Mouse (Mus musculus): ENCODE data around the gene Fabp7. TPM values are rescaled to one million over a fixed set of nuclear protein-coding genes. Genes with fewer than 3 reads are reported as not detected.

Gene Fabp7
- polyA plus RNA-seq, 1 experiment from 2014 or later = 43.7 TPM

- no peak overlapping the region for H3K4me3 ChIP-seq (replicated peaks)
- H3K27ac ChIP-seq (replicated peaks) = no peak overlapping the region
- no peak overlapping the region for H3K4me2 ChIP-seq (replicated peaks)
- WGBS = 93% methylated on average over 6 of the region's 6 CpGs
- no peaks in the 10 kb centered on the region for H3K36me3 ChIP-seq
- no peaks in the 10 kb centered on the region for H3K4me1 ChIP-seq
- no peak overlapping the region for H3K9ac ChIP-seq
- H3K9me3 ChIP-seq (replicated peaks) = no peaks in the 10 kb centered on the region
- H3K27me3 ChIP-seq = no peaks in the 10 kb centered on the region
- no peak for ATAC-seq (ENCODE audit: insufficient number of reproducible peaks, low FRiP score, low TSS enrichment, low read depth)
These were observed 23.1 kb downstream of the Fabp7 start for GRCm38 (mm10) chr10:57807754-57808153.

- Histone ChIP-seq H3K27ac (replicated peaks) (no peak overlapping the region), H3K4me1 (no peaks in the 10 kb centered on the region), H3K4me3 (replicated peaks) (no peak overlapping the region), H3K9ac (no peak overlapping the region), H3K9me3 (replicated peaks) (no peaks in the 10 kb centered on the region), H3K36me3 (no peaks in the 10 kb centered on the region), H3K4me2 (replicated peaks) (no peak overlapping the region), H3K27me3 (no peaks in the 10 kb centered on the region)
- ATAC-seq (ENCODE audit: insufficient number of reproducible peaks, low FRiP score, low TSS enrichment, low read depth) = no peak
- WGBS = 78% methylated on average over 5 of the region's 5 CpGs
These were observed 27.6 kb downstream of the Fabp7 start for GRCm38 (mm10) chr10:57812161-57812856.

GRCm38 (mm10) chr10:57814295-57814694 lies 29.6 kb downstream of the Fabp7 start:
- H3K36me3 ChIP-seq = no peaks in the 10 kb centered on the region
- no peak overlapping the region for H3K27ac ChIP-seq (replicated peaks)
- no peaks in the 10 kb centered on the region for H3K9me3 ChIP-seq (replicated peaks)
- no peak for ATAC-seq (ENCODE audit: insufficient number of reproducible peaks, low FRiP score, low TSS enrichment, low read depth)
- no peaks in the 10 kb centered on the region for H3K27me3 ChIP-seq
- H3K9ac ChIP-seq = no peak overlapping the region
- H3K4me3 ChIP-seq (replicated peaks) = no peak overlapping the region
- H3K4me1 ChIP-seq = no peaks in the 10 kb centered on the region
- 82% methylated on average over 2 of the region's 2 CpGs for WGBS
- no peak overlapping the region for H3K4me2 ChIP-seq (replicated peaks)

GRCm38 (mm10) chr10:57815869-57816268 lies 31.2 kb downstream of the Fabp7 start:
- ATAC-seq (ENCODE audit: insufficient number of reproducible peaks, low FRiP score, low TSS enrichment, low read depth) = no peak
- H3K27ac ChIP-seq (replicated peaks) = no peak overlapping the region
- no peaks in the 10 kb centered on the region for H3K27me3 ChIP-seq
- no peaks in the 10 kb centered on the region for H3K4me1 ChIP-seq
- H3K36me3 ChIP-seq = no peaks in the 10 kb centered on the region
- no peak overlapping the region for H3K9ac ChIP-seq
- 83% methylated on average over 6 of the region's 6 CpGs for WGBS
- H3K4me3 ChIP-seq (replicated peaks) = no peak overlapping the region
- no peak overlapping the region for H3K4me2 ChIP-seq (replicated peaks)
- no peaks in the 10 kb centered on the region for H3K9me3 ChIP-seq (replicated peaks)

- ATAC-seq (ENCODE audit: insufficient number of reproducible peaks, low FRiP score, low TSS enrichment, low read depth) = no peak
- no peak overlapping the region for H3K4me3 ChIP-seq (replicated peaks)
- H3K9me3 ChIP-seq (replicated peaks) = no peaks in the 10 kb centered on the region
- H3K27ac ChIP-seq (replicated peaks) = no peak overlapping the region
- no peaks in the 10 kb centered on the region for H3K36me3 ChIP-seq
- no peak overlapping the region for H3K4me2 ChIP-seq (replicated peaks)
- 86% methylated on average over 2 of the region's 2 CpGs for WGBS
- no peaks in the 10 kb centered on the region for H3K27me3 ChIP-seq
- H3K9ac ChIP-seq = no peak overlapping the region
- no peaks in the 10 kb centered on the region for H3K4me1 ChIP-seq
These were observed 34.5 kb downstream of the Fabp7 start for GRCm38 (mm10) chr10:57819209-57819608.

- no peak overlapping the region for H3K4me2 ChIP-seq (replicated peaks)
- H3K4me3 ChIP-seq (replicated peaks) = no peak overlapping the region
- H3K27ac ChIP-seq (replicated peaks) = no peak overlapping the region
- H3K27me3 ChIP-seq = no peaks in the 10 kb centered on the region
- ATAC-seq (ENCODE audit: insufficient number of reproducible peaks, low FRiP score, low TSS enrichment, low read depth) = no peak
- no peaks in the 10 kb centered on the region for H3K9me3 ChIP-seq (replicated peaks)
- WGBS = 61% methylated on average over 3 of the region's 3 CpGs
- no peaks in the 10 kb centered on the region for H3K36me3 ChIP-seq
- H3K4me1 ChIP-seq = no peaks in the 10 kb centered on the region
- no peak overlapping the region for H3K9ac ChIP-seq
These were observed 37.8 kb downstream of the Fabp7 start for GRCm38 (mm10) chr10:57822473-57822872.

GRCm38 (mm10) chr10:57828649-57829048 lies 44.0 kb downstream of the Fabp7 start:
- Histone ChIP-seq H3K9me3 (replicated peaks) (no peaks in the 10 kb centered on the region), H3K4me3 (replicated peaks) (no peak overlapping the region), H3K4me1 (no peaks in the 10 kb centered on the region), H3K4me2 (replicated peaks) (no peak overlapping the region), H3K27ac (replicated peaks) (no peak overlapping the region), H3K9ac (no peak overlapping the region), H3K27me3 (no peaks in the 10 kb centered on the region), H3K36me3 (no peaks in the 10 kb centered on the region)
- 76% methylated on average over 5 of the region's 5 CpGs for WGBS
- ATAC-seq (ENCODE audit: insufficient number of reproducible peaks, low FRiP score, low TSS enrichment, low read depth) = no peak

GRCm38 (mm10) chr10:57829621-57830020 lies 44.9 kb downstream of the Fabp7 start:
- H3K9ac ChIP-seq = no peak overlapping the region
- no peaks in the 10 kb centered on the region for H3K36me3 ChIP-seq
- no peak overlapping the region for H3K27ac ChIP-seq (replicated peaks)
- no peak for ATAC-seq (ENCODE audit: insufficient number of reproducible peaks, low FRiP score, low TSS enrichment, low read depth)
- H3K4me3 ChIP-seq (replicated peaks) = no peak overlapping the region
- H3K4me1 ChIP-seq = no peaks in the 10 kb centered on the region
- no peaks in the 10 kb centered on the region for H3K27me3 ChIP-seq
- no peaks in the 10 kb centered on the region for H3K9me3 ChIP-seq (replicated peaks)
- WGBS = 72% methylated on average over 3 of the region's 3 CpGs
- H3K4me2 ChIP-seq (replicated peaks) = no peak overlapping the region

- WGBS = 76% methylated on average over 1 of the region's 1 CpGs
- no peak overlapping the region for H3K4me2 ChIP-seq (replicated peaks)
- no peak for ATAC-seq (ENCODE audit: insufficient number of reproducible peaks, low FRiP score, low TSS enrichment, low read depth)
These were observed 50.4 kb downstream of the Fabp7 start for GRCm38 (mm10) chr10:57835094-57835493.

GRCm38 (mm10) chr10:57835982-57836381 lies 51.3 kb downstream of the Fabp7 start:
- Histone ChIP-seq H3K9ac (no peak overlapping the region), H3K9me3 (replicated peaks) (no peaks in the 10 kb centered on the region), H3K4me1 (no peaks in the 10 kb centered on the region), H3K4me3 (replicated peaks) (no peak overlapping the region), H3K36me3 (no peaks in the 10 kb centered on the region), H3K4me2 (replicated peaks) (no peak overlapping the region), H3K27me3 (no peaks in the 10 kb centered on the region), H3K27ac (replicated peaks) (no peak overlapping the region)
- ATAC-seq (ENCODE audit: insufficient number of reproducible peaks, low FRiP score, low TSS enrichment, low read depth) = no peak

More at GRCm38 (mm10) chr10:57835094-57835493, 50.4 kb downstream of the Fabp7 start:
- no peaks in the 10 kb centered on the region for H3K27me3 ChIP-seq
- H3K36me3 ChIP-seq = no peaks in the 10 kb centered on the region
- no peak overlapping the region for H3K27ac ChIP-seq (replicated peaks)
- H3K4me3 ChIP-seq (replicated peaks) = no peak overlapping the region
- H3K4me1 ChIP-seq = no peaks in the 10 kb centered on the region
- no peaks in the 10 kb centered on the region for H3K9me3 ChIP-seq (replicated peaks)
- H3K9ac ChIP-seq = no peak overlapping the region

All from embryonic facial prominence, embryonic 15.5 days (tissue).